Mouse (Mus musculus): Measurements from ENCODE around the gene Gle1. TPM values are rescaled to one million over a fixed set of nuclear protein-coding genes. Genes with fewer than 3 reads are reported as not detected.
"Not testable (repeated sequence)": the region's sequence is repeated elsewhere in the genome, so short reads cannot be mapped to it uniquely, and the experiment has no call there.

The Gle1 gene
- total RNA-seq (2021) = 39.1 and 41.9 TPM in 2 replicates
- long read RNA-seq, full-length matches to known transcripts = 76 of 96 reads
- long read RNA-seq, partial matches to known transcripts = 9 of 96 reads
- long read RNA-seq, other reads (novel, unspliced or antisense) = 11 of 96 reads

- peak; percentile 97 for DNase-seq
Observed at GRCm38 (mm10) chr2:29934906-29935599, at the start of gene Gle1. Gene Gle1, plus strand, starts transcription at chr2:29935426.

- DNase-seq = not testable (repeated sequence)
Observed at GRCm38 (mm10) chr2:29886659-29887292, 48.5 kb upstream of the Gle1 start.

- DNase-seq = peak; percentile 100
Observed at GRCm38 (mm10) chr2:29889066-29889944, 45.9 kb upstream of the Gle1 start, which contains the start of gene Odf2. Gene Odf2, plus strand, starts transcription at chr2:29889221.

GRCm38 (mm10) chr2:29889991-29890833 lies 45.0 kb upstream of the Gle1 start:
- peak; percentile 88 for DNase-seq

- DNase-seq = no peak
Observed at GRCm38 (mm10) chr2:29891773-29892172, 43.5 kb upstream of the Gle1 start.

GRCm38 (mm10) chr2:29896071-29896470 lies 39.2 kb upstream of the Gle1 start:
- no peak for DNase-seq

GRCm38 (mm10) chr2:29897366-29897765 lies 37.9 kb upstream of the Gle1 start:
- no peak for DNase-seq

GRCm38 (mm10) chr2:29898081-29898480 lies 37.1 kb upstream of the Gle1 start:
- no peak for DNase-seq

GRCm38 (mm10) chr2:29902194-29902593 lies 33.0 kb upstream of the Gle1 start:
- DNase-seq = no peak

- DNase-seq = not testable (repeated sequence)
Observed at GRCm38 (mm10) chr2:29908171-29908570, 27.1 kb upstream of the Gle1 start.

GRCm38 (mm10) chr2:29910042-29910441 lies 25.2 kb upstream of the Gle1 start:
- DNase-seq = no peak

GRCm38 (mm10) chr2:29917621-29918020 lies 17.6 kb upstream of the Gle1 start:
- DNase-seq = peak; percentile 47

- DNase-seq = peak; percentile 59
Observed at GRCm38 (mm10) chr2:29922011-29922410, 13.2 kb upstream of the Gle1 start.

- no peak for DNase-seq
Observed at GRCm38 (mm10) chr2:29926542-29926941, 8.7 kb upstream of the Gle1 start.

GRCm38 (mm10) chr2:29930506-29930905 lies 4.7 kb upstream of the Gle1 start:
- peak; percentile 36 for DNase-seq

- DNase-seq = no peak
Observed at GRCm38 (mm10) chr2:29931194-29931593, 4.0 kb upstream of the Gle1 start.

GRCm38 (mm10) chr2:29940073-29940472 lies 4.8 kb downstream of the Gle1 start:
- DNase-seq = no peak

GRCm38 (mm10) chr2:29940826-29941225 lies 5.6 kb downstream of the Gle1 start:
- DNase-seq = no peak

- no peak for DNase-seq
Observed at GRCm38 (mm10) chr2:29944723-29945122, 9.5 kb downstream of the Gle1 start.

GRCm38 (mm10) chr2:29948896-29949295 lies 13.7 kb downstream of the Gle1 start:
- DNase-seq = no peak

GRCm38 (mm10) chr2:29961246-29961645 lies 26.0 kb downstream of the Gle1 start:
- no peak for DNase-seq

Data from adrenal gland, postnatal 25 days (tissue).